Mouse (Mus musculus) ES-E14 (cell line): Measurements from ENCODE around the gene Fam120b.

ENCODE experiments used
- HCFC1 ChIP-seq: IDR thresholded peaks from 2 replicates; pipeline ENCODE4 v1.6.1; 2012; ENCODE audit warnings: low read length, inconsistent platforms, borderline replicate concordance; ENCODE audit not compliant: insufficient read depth
- MAFK ChIP-seq: IDR thresholded peaks from 2 replicates; pipeline ENCODE4 v1.6.1; 2014; ENCODE audit warnings: mild to moderate bottlenecking, low read depth, low read length, inconsistent platforms; ENCODE audit not compliant: insufficient read depth
- ZC3H11A ChIP-seq: IDR thresholded peaks from 2 replicates; pipeline ENCODE4 v1.6.1; 2012; ENCODE audit warnings: low read depth, mild to moderate bottlenecking, inconsistent platforms, low read length, borderline replicate concordance
- ZNF384 ChIP-seq: IDR thresholded peaks from 2 replicates; pipeline ENCODE4 v1.6.1; 2012; ENCODE audit warnings: low read depth, low read length, inconsistent platforms

GRCm38 (mm10) chr17:15455203-15455602 is 59.2 kb downstream of the Fam120b start:
- TF ChIP-seq HCFC1 = no peak
- TF ChIP-seq MAFK = peak; percentile 11; the same call in 1 of the 2 replicates
- TF ChIP-seq ZNF384 = no peak
- no peak for TF ChIP-seq ZC3H11A
